Mouse (Mus musculus) hindbrain, embryonic 16.5 days (tissue): ENCODE measurements around the gene Cops6. TPM values are rescaled to one million over a fixed set of nuclear protein-coding genes. Genes with fewer than 3 reads are reported as not detected.

Experiments used
- ATAC-seq: fragments of 200-750 bp; cut with Nextera tagmentation; 2 replicates; pipeline ENCODE4 v1.8.0; 2017; ENCODE audit warnings: moderate TSS enrichment, moderate library complexity
- H3K27ac ChIP-seq: fragments of 300-500 bp; sonication (generic); 2 replicates; pipeline ENCODE4 v1.5.1; 2014; ENCODE audit warnings: low read depth, mild to moderate bottlenecking, control low read depth, low read length, moderate library complexity
- H3K27me3 ChIP-seq: fragments of 300-500 bp; sonication (generic); replicated peaks from 2 replicates; pipeline ENCODE4 v1.6.1; 2014; ENCODE audit warnings: low read length; ENCODE audit not compliant: control insufficient read depth, insufficient read depth
- H3K36me3 ChIP-seq: fragments of 300-500 bp; sonication (generic); 2 replicates; pipeline ENCODE4 v1.6.1; 2014; ENCODE audit warnings: mild to moderate bottlenecking, low read length, moderate library complexity, mixed read lengths; ENCODE audit not compliant: control insufficient read depth, insufficient read depth
- H3K4me1 ChIP-seq: fragments of 300-500 bp; sonication (generic); 2 replicates; pipeline ENCODE4 v1.6.1; 2014; ENCODE audit warnings: low read depth, low read length; ENCODE audit not compliant: control insufficient read depth, insufficient read depth
- H3K4me2 ChIP-seq: fragments of 300-500 bp; sonication (generic); 2 replicates; pipeline ENCODE4 v1.6.1; 2014; ENCODE audit warnings: mild to moderate bottlenecking, low read length, control low read depth, moderate library complexity
- H3K4me3 ChIP-seq: fragments of 300-500 bp; sonication (generic); 2 replicates; pipeline ENCODE4 v1.5.1; 2014; ENCODE audit warnings: mild to moderate bottlenecking, low read length, control low read depth, moderate library complexity
- H3K9ac ChIP-seq: fragments of 300-500 bp; sonication (generic); 2 replicates; pipeline ENCODE4 v1.6.1; 2014; ENCODE audit warnings: low read depth, mild to moderate bottlenecking, control low read depth, low read length, moderate library complexity
- H3K9me3 ChIP-seq: fragments of 300-500 bp; sonication (generic); 2 replicates; pipeline ENCODE4 v1.6.1; 2014; ENCODE audit warnings: mild to moderate bottlenecking, low read length, moderate library complexity; ENCODE audit not compliant: control insufficient read depth
- WGBS: fragments of 180-500 bp; shearing (Covaris S2); extraction: QIAGEN DNeasy Blood & Tissue Kit; methylation state at CpG from one replicate; pipeline ENCODE4 v1.1.7; 2014; 5-methylcytosine and 5-hydroxymethylcytosine counted together
- microRNA counts: library from miRNA; unstranded; fragments of <30 nt; microRNA quantifications from one replicate; lab custom pipeline; 2016
- microRNA-seq: library from miRNA; unstranded; fragments of <30 nt; microRNA quantifications from one replicate; pipeline ENCODE4, GENCODE M21; 2017
- polyA plus RNA-seq: library from polyadenylated mRNA; unstranded; fragments of >200 nt; fragmentation: Nextera tagmentation; extraction: Ambion mirVana; gene quantifications from 2 replicates; pipeline ENCODE4 v1.2.1, GENCODE M21; 2015

Gene Cops6
- polyA plus RNA-seq, 1 experiment from 2014 or later: 340 TPM

- ATAC-seq: no peak
- Histone ChIP-seq H3K9me3 (no peaks in the 10 kb centered on the region), H3K36me3 (no peaks in the 10 kb centered on the region), H3K4me1 (no peaks in the 10 kb centered on the region), H3K4me3 (no peak overlapping the region), H3K27ac (no peak overlapping the region), H3K9ac (no peak overlapping the region), H3K4me2 (no peak overlapping the region), H3K27me3 (no peaks in the 10 kb centered on the region)
- 86% methylated on average over 1 of the region's 1 CpGs for WGBS
These were observed 46.4 kb downstream of the Cops6 start for GRCm38 (mm10) chr5:138207253-138207652.

GRCm38 (mm10) chr5:138207873-138208272 lies 47.0 kb downstream of the Cops6 start:
- 88% methylated on average over 4 of the region's 4 CpGs for WGBS
- ATAC-seq: no peak
- H3K27me3 ChIP-seq: no peaks in the 10 kb centered on the region

More at GRCm38 (mm10) chr5:138207873-138208272, 47.0 kb downstream of the Cops6 start:
- no peaks in the 10 kb centered on the region for H3K36me3 ChIP-seq
- H3K4me1 ChIP-seq: no peaks in the 10 kb centered on the region
- no peak overlapping the region for H3K4me2 ChIP-seq
- H3K4me3 ChIP-seq: no peak overlapping the region
- no peak overlapping the region for H3K27ac ChIP-seq
- no peak overlapping the region for H3K9ac ChIP-seq
- no peaks in the 10 kb centered on the region for H3K9me3 ChIP-seq

MicroRNAs encoded within 50 kb of the gene (microRNA counts, 519-probe panel; counts per million panel counts)
- microRNA mmu-miR-106b (lab: Ali Mortazavi, UCI) (3,168 counts per million, percentile 85 among the panel's probes with 10 or more counts), microRNA mmu-miR-25 (lab: Ali Mortazavi, UCI) (3,751 counts per million, percentile 94 among the panel's probes with 10 or more counts), microRNA mmu-miR-93 (lab: Ali Mortazavi, UCI) (3,085 counts per million, percentile 82 among the panel's probes with 10 or more counts)

Small RNAs within 50 kb of the gene (microRNA-seq; reads per million reads assigned to microRNA genes)
- gene Mir106b: 6,873 reads per million, percentile 94 among the genes with 10 or more reads in this experiment
- gene Mir25: 301 reads per million, percentile 64 among the genes with 10 or more reads in this experiment
- gene Mir93: 7,354 reads per million, percentile 94 among the genes with 10 or more reads in this experiment

Other genes starting within 250 kb of the Cops6 start
- not detected in 2 replicates for gene Cyp3a13, start 239.5 kb upstream of the Cops6 start, polyA plus RNA-seq
- 1.9 and 2.0 TPM in 2 replicates for gene Gjc3, start 198.0 kb upstream of the Cops6 start, polyA plus RNA-seq
- gene Azgp1, start 179.6 kb upstream of the Cops6 start, polyA plus RNA-seq: not detected in 2 replicates
- gene Smok3a, start 139.8 kb upstream of the Cops6 start, polyA plus RNA-seq: not detected in 2 replicates
- gene Smok3b, start 139.6 kb upstream of the Cops6 start, polyA plus RNA-seq: not detected in 2 replicates
- not detected in 2 replicates for gene Smok3c, start 107.9 kb upstream of the Cops6 start, polyA plus RNA-seq
- gene Zkscan1, start 76.0 kb upstream of the Cops6 start, polyA plus RNA-seq: 15.9 and 20.5 TPM in 2 replicates
- 79.0 and 82.3 TPM in 2 replicates for gene Zscan21, start 44.2 kb upstream of the Cops6 start, polyA plus RNA-seq
- gene Zfp113, start 5.3 kb upstream of the Cops6 start, polyA plus RNA-seq: 22.7 and 22.9 TPM in 2 replicates
- gene Ap4m1, start 10.9 kb downstream of the Cops6 start, polyA plus RNA-seq: 20.3 and 22.9 TPM in 2 replicates
- 68.0 and 80.4 TPM in 2 replicates for gene Mcm7, start 11.4 kb downstream of the Cops6 start, polyA plus RNA-seq
- gene Taf6, start 26.4 kb downstream of the Cops6 start, polyA plus RNA-seq: 64.7 and 75.2 TPM in 2 replicates
- 28.2 and 30.3 TPM in 2 replicates for gene Cnpy4, start 26.4 kb downstream of the Cops6 start, polyA plus RNA-seq
- gene Mblac1, start 33.2 kb downstream of the Cops6 start, polyA plus RNA-seq: 12.8 and 14.5 TPM in 2 replicates
- gene Nxpe5, start 64.8 kb downstream of the Cops6 start, polyA plus RNA-seq: 0.06 TPM in 1 of 2 replicates, not detected in the other
- gene Lamtor4, start 94.4 kb downstream of the Cops6 start, polyA plus RNA-seq: 107 and 120 TPM in 2 replicates
- gene BC037034, start 103.0 kb downstream of the Cops6 start, polyA plus RNA-seq: 15.3 and 18.4 TPM in 2 replicates
- gene Gal3st4, start 111.8 kb downstream of the Cops6 start, polyA plus RNA-seq: 2.1 and 2.7 TPM in 2 replicates
- 0.04 and 0.12 TPM in 2 replicates for gene Gm43720, start 118.9 kb downstream of the Cops6 start, polyA plus RNA-seq
- gene Gpc2, start 118.9 kb downstream of the Cops6 start, polyA plus RNA-seq: 113 and 140 TPM in 2 replicates
- 10.3 and 13.8 TPM in 2 replicates for gene Stag3, start 119.2 kb downstream of the Cops6 start, polyA plus RNA-seq
- not detected in 2 replicates for gene Pvrig, start 180.9 kb downstream of the Cops6 start, polyA plus RNA-seq